Mouse (Mus musculus): ENCODE data around the gene Bag5. TPM values are rescaled to one million over a fixed set of nuclear protein-coding genes. Genes with fewer than 3 reads are reported as not detected.
A peak's percentile ranks its signal among the peaks of the same experiment; 100 is the strongest.

Bag5 gene
- polyA plus RNA-seq, 1 experiment from 2014 or later: 64.0 TPM

DNA sequence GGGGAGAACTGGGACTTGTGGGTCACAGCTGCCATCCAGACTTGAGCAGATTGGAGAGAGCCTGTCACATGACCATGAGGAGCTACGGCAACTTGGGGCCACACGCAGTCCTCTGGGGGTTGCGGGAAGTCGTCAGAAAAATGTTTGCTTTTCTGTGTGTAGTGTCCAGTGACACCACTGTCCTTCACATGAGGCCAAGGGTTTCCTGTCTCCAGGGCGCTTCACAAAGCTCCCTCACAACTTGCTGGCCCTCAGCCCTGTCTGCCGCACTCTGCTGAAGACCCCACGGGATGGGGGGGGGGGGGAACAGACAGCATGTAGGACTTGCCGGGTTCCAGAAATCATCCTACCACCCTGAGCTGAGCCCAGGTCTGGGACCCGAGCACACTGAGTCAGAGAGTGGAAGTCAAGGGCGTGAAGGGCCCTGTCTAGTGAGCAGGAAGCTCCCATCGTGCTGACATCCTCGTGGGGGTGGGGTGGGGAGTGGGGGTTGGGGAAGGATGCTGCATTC is 18.7 kb downstream of the Bag5 start:
- H3K9me3 ChIP-seq: no peaks in the 10 kb centered on the region
- 2% methylated on average over 12 of the region's 12 CpGs for WGBS

DNA sequence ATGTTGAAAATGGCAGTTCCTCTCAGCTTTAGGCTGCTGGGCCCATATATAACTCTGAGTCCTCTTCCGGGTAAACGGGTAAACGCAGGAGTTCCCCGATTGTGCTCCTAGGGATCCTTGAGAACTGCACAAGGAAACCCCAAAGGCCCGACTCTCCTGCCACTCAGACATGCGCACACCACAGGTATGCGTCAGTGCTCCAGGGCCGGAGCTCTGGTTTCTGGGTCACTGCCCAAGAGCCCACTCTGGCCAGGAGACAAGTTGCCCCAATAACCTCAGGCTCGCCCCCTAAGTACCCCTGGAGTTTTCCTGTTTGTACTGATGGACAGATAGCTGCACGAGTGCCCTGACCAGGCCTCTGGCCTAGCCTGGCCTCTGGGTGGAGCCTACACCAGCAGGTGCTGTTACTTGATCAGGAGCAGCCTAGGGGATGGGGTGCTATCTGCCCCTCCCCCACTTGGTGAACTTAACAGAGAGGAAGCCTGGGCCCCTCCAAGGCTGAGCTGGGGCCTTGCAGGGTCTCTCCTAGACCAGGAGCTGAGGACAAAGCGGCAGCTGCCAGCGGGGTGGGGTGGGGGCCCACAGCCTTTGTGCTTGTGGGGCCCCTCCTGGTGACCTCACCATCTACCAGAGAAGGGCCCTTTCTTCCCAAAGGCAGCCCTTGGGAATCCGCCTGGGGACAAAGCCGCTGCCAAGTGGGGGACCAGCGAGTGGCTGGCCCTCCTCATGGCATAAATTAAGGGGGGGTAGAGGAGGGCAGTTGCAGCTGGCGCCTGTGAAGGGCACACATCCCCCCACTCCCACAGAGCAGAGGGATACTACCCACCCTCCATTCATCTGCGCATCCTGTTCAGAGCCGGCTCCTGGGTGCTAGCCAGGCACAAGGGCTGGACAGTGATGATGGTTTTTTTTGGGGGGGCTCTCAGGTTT is 19.5 kb downstream of the Bag5 start:
- ATAC-seq (ENCODE audit: low FRiP score, low read depth): peak; percentile 88
- H3K27me3 ChIP-seq: no peaks in the 10 kb centered on the region
- peaks cover 65% of the 10 kb centered on the region for H3K4me1 ChIP-seq
- H3K9ac ChIP-seq (replicated peaks): peak overlapping the region; percentile 20
- 7% methylated on average over 17 of the region's 18 CpGs for WGBS
- H3K4me3 ChIP-seq: peak overlapping the region; percentile 13; the same call in 1 of the 2 replicates
- H3K9me3 ChIP-seq: no peaks in the 10 kb centered on the region
- peak overlapping the region; percentile 48 for H3K4me2 ChIP-seq (replicated peaks)
- H3K27ac ChIP-seq (replicated peaks): peak overlapping the region; percentile 99
- H3K36me3 ChIP-seq: no peaks in the 10 kb centered on the region

More for the DNA sequence above, 18.7 kb downstream of the Bag5 start:
- Histone ChIP-seq H3K27ac (replicated peaks) (peak overlapping the region; percentile 99), H3K4me1 (peaks cover 65% of the 10 kb centered on the region), H3K4me3 (peak overlapping the region; percentile 13), H3K9ac (replicated peaks) (peak overlapping the region; percentile 16), H3K4me2 (replicated peaks) (peak overlapping the region; percentile 48), H3K36me3 (no peaks in the 10 kb centered on the region), H3K27me3 (no peaks in the 10 kb centered on the region)
- peak; percentile 7 for ATAC-seq (ENCODE audit: low FRiP score, low read depth)

DNA sequence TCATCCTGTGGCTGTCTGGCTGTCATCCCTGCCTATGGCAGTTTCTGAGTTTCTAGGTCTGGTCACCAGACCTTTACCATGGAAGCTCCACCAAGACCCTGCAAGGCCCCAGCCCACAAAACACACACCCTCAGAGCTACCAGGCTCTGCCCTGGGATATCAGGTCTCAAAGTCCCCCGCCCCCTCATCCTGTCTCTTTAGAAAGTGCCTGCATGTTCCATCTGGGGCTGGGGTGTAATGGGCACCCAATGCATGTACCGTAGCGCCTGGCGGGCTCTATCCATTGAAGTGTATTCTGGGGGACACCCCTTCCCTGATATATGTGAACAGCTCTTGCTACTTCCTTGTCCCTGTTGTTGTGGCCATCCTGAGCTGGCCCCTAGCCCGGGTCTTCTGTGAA is 20.2 kb downstream of the Bag5 start:
- no peaks in the 10 kb centered on the region for H3K36me3 ChIP-seq
- H3K4me2 ChIP-seq (replicated peaks): peak overlapping the region; percentile 48
- peak overlapping the region; percentile 20; the same call in 1 of the 2 replicates for H3K9ac ChIP-seq (replicated peaks)
- ATAC-seq (ENCODE audit: low FRiP score, low read depth): no peak
- no peaks in the 10 kb centered on the region for H3K9me3 ChIP-seq
- H3K4me1 ChIP-seq: peaks cover 71% of the 10 kb centered on the region
- peak overlapping the region; percentile 99 for H3K27ac ChIP-seq (replicated peaks)
- 70% methylated on average over 5 of the region's 5 CpGs for WGBS
- no peaks in the 10 kb centered on the region for H3K27me3 ChIP-seq
- no peak overlapping the region for H3K4me3 ChIP-seq

GRCm38 (mm10) chr12:111691346-111691872 is 21.6 kb downstream of the Bag5 start:
- no peaks in the 10 kb centered on the region for H3K9me3 ChIP-seq
- WGBS: 4% methylated on average over 5 of the region's 5 CpGs
- no peaks in the 10 kb centered on the region for H3K27me3 ChIP-seq
- peaks cover 86% of the 10 kb centered on the region for H3K4me1 ChIP-seq
- H3K9ac ChIP-seq (replicated peaks): 0 out of 2 replicates have a peak overlapping the region, but pooled peaks have one; percentile 24
- no peak for ATAC-seq (ENCODE audit: low FRiP score, low read depth)
- peak overlapping the region; percentile 99 for H3K27ac ChIP-seq (replicated peaks)
- no peaks in the 10 kb centered on the region for H3K36me3 ChIP-seq
- H3K4me3 ChIP-seq: no peak overlapping the region
- H3K4me2 ChIP-seq (replicated peaks): 0 out of 2 replicates have a peak overlapping the region, but pooled peaks have one; percentile 21

- Histone ChIP-seq H3K27me3 (no peaks in the 10 kb centered on the region), H3K27ac (replicated peaks) (no peak overlapping the region), H3K9me3 (no peaks in the 10 kb centered on the region), H3K4me2 (replicated peaks) (no peak overlapping the region), H3K36me3 (peaks cover under 1% of the 10 kb centered on the region; the same call in 1 of the 2 replicates), H3K4me3 (no peak overlapping the region), H3K4me1 (peaks cover 68% of the 10 kb centered on the region), H3K9ac (replicated peaks) (no peak overlapping the region)
- no peak for ATAC-seq (ENCODE audit: low FRiP score, low read depth)
- WGBS: 92% methylated on average over 11 of the region's 11 CpGs
Measured at GRCm38 (mm10) chr12:111689426-111689825, 23.6 kb downstream of the Bag5 start.

DNA sequence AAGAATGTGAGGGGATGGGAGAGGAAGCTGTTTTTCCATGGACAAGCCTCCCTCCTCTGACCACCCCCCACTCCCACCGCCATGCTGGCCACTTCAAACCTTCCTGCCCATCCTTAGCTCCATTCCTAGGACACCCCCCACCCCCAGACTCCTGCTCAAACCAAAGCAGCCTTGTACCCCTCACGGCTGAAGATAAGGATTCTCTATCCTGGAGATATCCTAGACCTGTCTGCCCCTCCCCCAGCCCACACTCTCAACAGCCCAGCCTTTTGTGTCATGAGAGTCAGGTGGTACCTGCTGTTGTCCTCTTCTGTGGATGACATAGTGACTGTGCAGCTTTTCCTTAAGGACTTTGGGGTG is 25.0 kb downstream of the Bag5 start:
- peaks cover 13% of the 10 kb centered on the region; the same call in 1 of the 2 replicates for H3K36me3 ChIP-seq
- H3K4me2 ChIP-seq (replicated peaks): no peak overlapping the region
- H3K9me3 ChIP-seq: no peaks in the 10 kb centered on the region
- H3K4me3 ChIP-seq: no peak overlapping the region
- 0 out of 2 replicates have a peak, but pooled peaks have one; percentile 4 for ATAC-seq (ENCODE audit: low FRiP score, low read depth)
- WGBS: 16% methylated on average over 2 of the region's 2 CpGs
- no peaks in the 10 kb centered on the region for H3K27me3 ChIP-seq
- peak overlapping the region; percentile 87 for H3K27ac ChIP-seq (replicated peaks)
- H3K9ac ChIP-seq (replicated peaks): 0 out of 2 replicates have a peak overlapping the region, but pooled peaks have one; percentile 32
- peaks cover 54% of the 10 kb centered on the region for H3K4me1 ChIP-seq

- H3K9ac ChIP-seq (replicated peaks): 0 out of 2 replicates have a peak overlapping the region, but pooled peaks have one; percentile 32
- H3K4me1 ChIP-seq: peaks cover 49% of the 10 kb centered on the region
- ATAC-seq (ENCODE audit: low FRiP score, low read depth): 0 out of 2 replicates have a peak, but pooled peaks have one; percentile 24
- H3K9me3 ChIP-seq: no peaks in the 10 kb centered on the region
- H3K36me3 ChIP-seq: peaks cover 18% of the 10 kb centered on the region
- WGBS: 24% methylated on average over 14 of the region's 14 CpGs
- H3K27me3 ChIP-seq: no peaks in the 10 kb centered on the region
- H3K4me2 ChIP-seq (replicated peaks): 0 out of 2 replicates have a peak overlapping the region, but pooled peaks have one; percentile 0
- no peak overlapping the region for H3K4me3 ChIP-seq
- peak overlapping the region; percentile 87 for H3K27ac ChIP-seq (replicated peaks)
Measured at GRCm38 (mm10) chr12:111687350-111688068, 25.5 kb downstream of the Bag5 start.

DNA sequence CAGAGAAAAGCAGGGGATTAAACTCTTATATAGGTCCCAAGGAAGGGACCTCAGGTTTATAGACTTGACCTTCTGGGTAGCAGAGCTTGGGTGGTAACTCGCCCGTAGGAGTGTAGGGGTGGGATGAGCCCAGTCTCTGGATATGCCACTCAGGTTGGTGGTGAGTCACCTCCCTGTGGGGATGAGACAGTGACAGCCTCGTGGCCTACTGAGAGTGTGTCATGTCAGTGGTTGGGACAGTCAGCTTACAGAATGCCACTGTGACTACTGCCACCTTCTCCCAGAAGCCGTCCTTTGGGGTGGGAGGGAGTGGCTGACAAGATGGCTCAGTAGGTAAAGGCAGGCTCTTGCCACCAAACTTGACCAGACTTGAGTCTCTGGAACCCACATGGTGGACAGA is 26.7 kb downstream of the Bag5 start:
- Histone ChIP-seq H3K4me2 (replicated peaks) (no peak overlapping the region), H3K4me1 (peaks cover 38% of the 10 kb centered on the region), H3K27ac (replicated peaks) (peak overlapping the region; percentile 87), H3K4me3 (no peak overlapping the region), H3K27me3 (no peaks in the 10 kb centered on the region), H3K36me3 (peaks cover 28% of the 10 kb centered on the region), H3K9ac (replicated peaks) (no peak overlapping the region), H3K9me3 (no peaks in the 10 kb centered on the region)
- 90% methylated on average over 4 of the region's 4 CpGs for WGBS
- ATAC-seq (ENCODE audit: low FRiP score, low read depth): no peak

DNA sequence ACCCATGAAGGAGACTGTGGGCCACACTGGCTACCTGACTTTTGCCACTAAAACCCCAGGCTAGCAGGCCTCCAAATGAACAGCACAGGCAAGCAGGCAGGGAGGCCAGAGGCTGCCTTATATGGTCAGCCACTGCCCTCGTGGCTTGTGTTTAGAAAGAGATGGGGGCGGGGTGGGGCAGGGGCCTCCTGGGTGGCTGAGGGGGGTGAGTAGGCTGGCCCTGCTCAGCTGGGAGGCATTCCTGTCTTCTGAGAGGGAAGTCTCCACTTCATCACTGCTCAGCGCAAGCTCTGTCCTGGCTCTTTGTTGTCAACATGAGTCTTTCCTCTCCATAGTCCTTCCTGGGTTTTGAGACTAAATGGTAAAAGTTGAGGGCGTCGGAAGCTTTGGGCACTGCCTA is 30.3 kb downstream of the Bag5 start:
- no peak overlapping the region; the same call in 1 of the 2 replicates for H3K9ac ChIP-seq (replicated peaks)
- no peak overlapping the region for H3K4me2 ChIP-seq (replicated peaks)
- H3K27ac ChIP-seq (replicated peaks): no peak overlapping the region
- ATAC-seq (ENCODE audit: low FRiP score, low read depth): no peak
- H3K4me3 ChIP-seq: no peak overlapping the region
- peaks cover 37% of the 10 kb centered on the region for H3K36me3 ChIP-seq
- WGBS: 68% methylated on average over 5 of the region's 5 CpGs
- H3K27me3 ChIP-seq: no peaks in the 10 kb centered on the region
- H3K9me3 ChIP-seq: no peaks in the 10 kb centered on the region
- H3K4me1 ChIP-seq: peaks cover 28% of the 10 kb centered on the region

DNA sequence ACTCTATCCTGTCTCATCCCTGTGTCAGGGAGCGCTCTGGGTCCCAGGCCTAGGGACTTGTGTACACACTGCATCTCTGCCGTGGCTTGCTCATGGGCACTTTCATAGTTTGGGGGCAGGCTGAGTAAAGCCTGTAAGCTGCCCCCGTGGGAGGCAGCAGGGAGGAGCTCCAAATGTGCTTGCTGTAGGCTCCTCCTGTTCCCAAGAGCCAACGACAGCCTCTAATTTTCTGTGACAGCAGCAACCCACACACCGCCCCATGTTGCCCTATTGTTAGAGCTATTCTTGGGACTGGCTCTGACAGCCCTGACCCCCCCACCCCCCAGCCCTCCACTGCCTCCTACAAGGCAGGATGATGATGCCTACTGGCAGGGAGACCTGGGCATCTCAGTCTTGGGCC is 31.1 kb downstream of the Bag5 start:
- no peak overlapping the region for H3K4me3 ChIP-seq
- H3K9ac ChIP-seq (replicated peaks): no peak overlapping the region
- WGBS: 80% methylated on average over 5 of the region's 5 CpGs
- peaks cover 27% of the 10 kb centered on the region for H3K4me1 ChIP-seq
- H3K4me2 ChIP-seq (replicated peaks): no peak overlapping the region
- peaks cover 37% of the 10 kb centered on the region for H3K36me3 ChIP-seq
- H3K27ac ChIP-seq (replicated peaks): no peak overlapping the region
- no peaks in the 10 kb centered on the region for H3K27me3 ChIP-seq
- ATAC-seq (ENCODE audit: low FRiP score, low read depth): no peak
- H3K9me3 ChIP-seq: no peaks in the 10 kb centered on the region

GRCm38 (mm10) chr12:111681305-111681704 is 31.8 kb downstream of the Bag5 start:
- Histone ChIP-seq H3K27me3 (no peaks in the 10 kb centered on the region), H3K9me3 (no peaks in the 10 kb centered on the region), H3K4me1 (peaks cover 21% of the 10 kb centered on the region), H3K4me2 (replicated peaks) (no peak overlapping the region), H3K9ac (replicated peaks) (no peak overlapping the region), H3K4me3 (no peak overlapping the region), H3K36me3 (peaks cover 37% of the 10 kb centered on the region), H3K27ac (replicated peaks) (no peak overlapping the region)
- no peak for ATAC-seq (ENCODE audit: low FRiP score, low read depth)
- 82% methylated on average over 8 of the region's 8 CpGs for WGBS

Measured in midbrain, embryonic 12.5 days (tissue).